Mouse (Mus musculus): Measurements from ENCODE around the gene Cklf. TPM values are rescaled to one million over a fixed set of nuclear protein-coding genes. Genes with fewer than 3 reads are reported as not detected.

Cklf gene
- polyA plus RNA-seq, 1 experiment = 21.0 TPM

GRCm38 (mm10) chr8:104242038-104242644 is 8.5 kb upstream of the Cklf start:
- 82% methylated on average over 12 of the region's 12 CpGs for WGBS
- TF ChIP-seq POLR2A (IDR thresholded peaks at IDR 0.05; ENCODE audit: control insufficient read depth, extremely low read depth, insufficient read depth, low read length, poor library complexity) = no peak
- TF ChIP-seq CTCF (IDR thresholded peaks at IDR 0.05; ENCODE audit: borderline replicate concordance, control insufficient read depth, extremely low read depth, insufficient read depth, low read length, poor library complexity) = no peak

GRCm38 (mm10) chr8:104246621-104247020 is 4.0 kb upstream of the Cklf start:
- H3K4me3 ChIP-seq (ENCODE audit: control insufficient read depth, insufficient read depth, low read length) = no peak overlapping the region
- peaks cover 20% of the 10 kb centered on the region for H3K4me1 ChIP-seq (replicated peaks; ENCODE audit: control insufficient read depth, insufficient read depth, low read length)
- no peaks in the 10 kb centered on the region for H3K27me3 ChIP-seq (ENCODE audit: control insufficient read depth, insufficient read depth, low read length)
- peak overlapping the region; percentile 69 for H3K27ac ChIP-seq (ENCODE audit: control insufficient read depth, insufficient read depth, low read length)
- 73% methylated on average over 4 of the region's 4 CpGs for WGBS
- no peak; the same call in 1 of the 2 replicates for TF ChIP-seq POLR2A (IDR thresholded peaks at IDR 0.05; ENCODE audit: control insufficient read depth, extremely low read depth, insufficient read depth, low read length, poor library complexity)
- TF ChIP-seq CTCF (IDR thresholded peaks at IDR 0.05; ENCODE audit: borderline replicate concordance, control insufficient read depth, extremely low read depth, insufficient read depth, low read length, poor library complexity) = no peak
- DNase-seq = no peak
- no peaks in the 10 kb centered on the region for H3K36me3 ChIP-seq (ENCODE audit: control insufficient read depth, insufficient read depth, low read length)

More at GRCm38 (mm10) chr8:104242038-104242644, 8.5 kb upstream of the Cklf start:
- DNase-seq = no peak
- H3K4me1 ChIP-seq (replicated peaks; ENCODE audit: control insufficient read depth, insufficient read depth, low read length) = peaks cover 19% of the 10 kb centered on the region
- no peak overlapping the region for H3K27ac ChIP-seq (ENCODE audit: control insufficient read depth, insufficient read depth, low read length)
- H3K36me3 ChIP-seq (ENCODE audit: control insufficient read depth, insufficient read depth, low read length) = no peaks in the 10 kb centered on the region; the same call in 1 of the 2 replicates
- no peaks in the 10 kb centered on the region for H3K27me3 ChIP-seq (ENCODE audit: control insufficient read depth, insufficient read depth, low read length)
- H3K4me3 ChIP-seq (ENCODE audit: control insufficient read depth, insufficient read depth, low read length) = no peak overlapping the region

GRCm38 (mm10) chr8:104247054-104247907 is 3.4 kb upstream of the Cklf start:
- TF ChIP-seq CTCF (IDR thresholded peaks at IDR 0.05; ENCODE audit: borderline replicate concordance, control insufficient read depth, extremely low read depth, insufficient read depth, low read length, poor library complexity) = no peak
- TF ChIP-seq POLR2A (IDR thresholded peaks at IDR 0.05; ENCODE audit: control insufficient read depth, extremely low read depth, insufficient read depth, low read length, poor library complexity) = peak; percentile 25; the same call in 1 of the 2 replicates
- DNase-seq = peak; percentile 51
- WGBS = 12% methylated on average over 22 of the region's 22 CpGs

GRCm38 (mm10) chr8:104247908-104248275 is 2.8 kb upstream of the Cklf start:
- peak overlapping the region; percentile 64 for H3K4me3 ChIP-seq (ENCODE audit: control insufficient read depth, insufficient read depth, low read length)
- WGBS = 3% methylated on average over 11 of the region's 11 CpGs
- H3K27ac ChIP-seq (ENCODE audit: control insufficient read depth, insufficient read depth, low read length) = peak overlapping the region; percentile 74
- H3K27me3 ChIP-seq (ENCODE audit: control insufficient read depth, insufficient read depth, low read length) = no peaks in the 10 kb centered on the region
- no peak for DNase-seq
- H3K36me3 ChIP-seq (ENCODE audit: control insufficient read depth, insufficient read depth, low read length) = no peaks in the 10 kb centered on the region
- no peak for TF ChIP-seq POLR2A (IDR thresholded peaks at IDR 0.05; ENCODE audit: control insufficient read depth, extremely low read depth, insufficient read depth, low read length, poor library complexity)
- no peak for TF ChIP-seq CTCF (IDR thresholded peaks at IDR 0.05; ENCODE audit: borderline replicate concordance, control insufficient read depth, extremely low read depth, insufficient read depth, low read length, poor library complexity)
- peaks cover 21% of the 10 kb centered on the region for H3K4me1 ChIP-seq (replicated peaks; ENCODE audit: control insufficient read depth, insufficient read depth, low read length)

More at GRCm38 (mm10) chr8:104247054-104247907, 3.4 kb upstream of the Cklf start:
- Histone ChIP-seq H3K27me3 (ENCODE audit: control insufficient read depth, insufficient read depth, low read length) (no peaks in the 10 kb centered on the region), H3K4me1 (replicated peaks; ENCODE audit: control insufficient read depth, insufficient read depth, low read length) (peaks cover 21% of the 10 kb centered on the region), H3K36me3 (ENCODE audit: control insufficient read depth, insufficient read depth, low read length) (no peaks in the 10 kb centered on the region), H3K4me3 (ENCODE audit: control insufficient read depth, insufficient read depth, low read length) (peak overlapping the region; percentile 64), H3K27ac (ENCODE audit: control insufficient read depth, insufficient read depth, low read length) (peak overlapping the region; percentile 74)

- Histone ChIP-seq H3K4me1 (replicated peaks; ENCODE audit: control insufficient read depth, insufficient read depth, low read length) (peaks cover 21% of the 10 kb centered on the region), H3K27me3 (ENCODE audit: control insufficient read depth, insufficient read depth, low read length) (no peaks in the 10 kb centered on the region), H3K4me3 (ENCODE audit: control insufficient read depth, insufficient read depth, low read length) (peak within 1 kb of the TSS; percentile 64), H3K27ac (ENCODE audit: control insufficient read depth, insufficient read depth, low read length) (peak within 1 kb of the TSS; percentile 74), H3K36me3 (ENCODE audit: control insufficient read depth, insufficient read depth, low read length) (no peaks in the 10 kb centered on the region)
- whole genome bisulfite sequencing = under 1% methylated on average over 28 of the region's 28 CpGs
- DNase-seq = peak; percentile 75
- no peak for TF ChIP-seq CTCF (IDR thresholded peaks at IDR 0.05; ENCODE audit: borderline replicate concordance, control insufficient read depth, extremely low read depth, insufficient read depth, low read length, poor library complexity)
- peak; percentile 88 for TF ChIP-seq POLR2A (IDR thresholded peaks at IDR 0.05; ENCODE audit: control insufficient read depth, extremely low read depth, insufficient read depth, low read length, poor library complexity)
These were observed 2.4 kb upstream of the Cklf start, which contains the start of gene Tk2 for GRCm38 (mm10) chr8:104248276-104248675. TSS of gene Tk2 (minus strand) at chr8:104248558.

GRCm38 (mm10) chr8:104249442-104249996 is 1.1 kb upstream of the Cklf start:
- H3K4me3 ChIP-seq (ENCODE audit: control insufficient read depth, insufficient read depth, low read length) = no peak overlapping the region
- no peak overlapping the region for H3K27ac ChIP-seq (ENCODE audit: control insufficient read depth, insufficient read depth, low read length)
- TF ChIP-seq CTCF (IDR thresholded peaks at IDR 0.05; ENCODE audit: borderline replicate concordance, control insufficient read depth, extremely low read depth, insufficient read depth, low read length, poor library complexity) (no peak), POLR2A (IDR thresholded peaks at IDR 0.05; ENCODE audit: control insufficient read depth, extremely low read depth, insufficient read depth, low read length, poor library complexity) (no peak)
- 90% methylated on average over 7 of the region's 7 CpGs for WGBS
- peaks cover 21% of the 10 kb centered on the region for H3K4me1 ChIP-seq (replicated peaks; ENCODE audit: control insufficient read depth, insufficient read depth, low read length)
- no peaks in the 10 kb centered on the region for H3K36me3 ChIP-seq (ENCODE audit: control insufficient read depth, insufficient read depth, low read length)
- DNase-seq = no peak
- no peaks in the 10 kb centered on the region for H3K27me3 ChIP-seq (ENCODE audit: control insufficient read depth, insufficient read depth, low read length)
